ENCODE assay signal across 8 mouse cellular contexts in the genomic region with DNA sequence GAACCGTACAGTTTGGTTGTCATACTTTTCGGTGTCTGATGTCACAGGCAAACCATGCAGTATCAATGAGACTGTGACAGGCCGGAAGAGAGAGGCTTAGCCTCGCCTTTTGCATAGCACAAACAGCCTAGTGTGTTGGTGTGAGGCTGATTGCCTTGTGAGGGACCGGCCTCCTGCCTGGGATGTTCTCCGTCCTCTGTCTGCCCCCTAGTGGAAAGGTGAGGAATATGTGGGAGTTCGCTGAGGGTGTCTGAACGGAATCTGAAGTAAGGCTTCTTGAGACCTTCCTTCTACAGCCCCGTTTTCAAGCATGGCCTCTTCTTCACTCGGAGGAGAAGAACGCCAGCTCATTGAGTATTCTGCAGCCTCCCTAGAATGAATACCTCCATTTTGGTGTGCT.
DNase-seq lines count a peak whose midpoint lies in the region; ATAC-seq and TF ChIP-seq lines count a peak whose summit lies in the region.

No protein-coding gene starts in this region.

- DNase-seq in ZHBTc4 (ENCODE audit: low read depth, low spot score) = peak; percentile 87
- DNase-seq in gastrocnemius, adult 8-10 months (ENCODE audit: low spot score in 2 of 2) = peak; percentile 54 to 68
- DNase-seq in hindlimb bud, embryonic 11.5 days (ENCODE audit: extremely low spot score, low read depth, low spot score) = peak; percentile 66
- peak; percentile 82 to 84 for DNase-seq in left cerebral cortex, adult 2 months (ENCODE audit: extremely low spot score in 1 of 2, low spot score in 2 of 2)
- DNase-seq in right cerebral cortex, adult 18-20 months = peak; percentile 87
- peak; percentile 40 for DNase-seq in urinary bladder, adult 2 months (ENCODE audit: low spot score)

- intact Hi-C loops in left cerebral cortex, adult 2 months (cut with DNase I) = loop anchor here (1.0 to 5.0 kb wide), 4 partner anchors 66 to 481 kb away; a partner anchor contains a TSS

- H3K27ac ChIP-seq in left cerebral cortex, adult 2 months = peak overlapping the region; percentile 29; the same call in 1 of the 2 replicates

- peak; percentile 94 for TF ChIP-seq CTCF in left cerebral cortex, adult 2 months (IDR thresholded peaks at IDR 0.05)

- peak overlapping the region; percentile 39 for H3K4me3 ChIP-seq in left cerebral cortex, adult 2 months

- peak; percentile 97 for ATAC-seq in common myeloid progenitor, adult 5-6 weeks (replicated peaks; ENCODE audit: low read depth, poor library complexity, severe bottlenecking)
- ATAC-seq in megakaryocyte, adult 5-6 weeks (ENCODE audit: poor library complexity, severe bottlenecking) = peak; percentile 96

Comparison
In these comparisons a context has a peak if more than half of its experiments do, and no peak if none do; other contexts are left out.
1. Peak in every context shown above with its lines: DNase-seq, ATAC-seq, H3K4me3 ChIP-seq and H3K27ac ChIP-seq.